Mouse (Mus musculus) megakaryocyte, embryonic 14.5 days (primary cell): ENCODE data around the gene Pecr. TPM values are rescaled to one million over a fixed set of nuclear protein-coding genes. Genes with fewer than 3 reads are reported as not detected.
A peak's percentile ranks its signal among the peaks of the same experiment; 100 is the strongest.

Source experiments
- H3K27me3 ChIP-seq: replicated peaks from 2 replicates; pipeline ENCODE3; 2012; ENCODE audit warnings: inconsistent platforms
- H3K36me3 ChIP-seq: replicated peaks from 2 replicates; pipeline ENCODE3; 2012; ENCODE audit warnings: low read length, inconsistent platforms, mixed read lengths
- H3K4me1 ChIP-seq: 2 replicates; pipeline ENCODE4 v1.6.1; 2012; ENCODE audit warnings: inconsistent platforms
- H3K4me3 ChIP-seq: replicated peaks from 2 replicates; pipeline ENCODE3; 2012; ENCODE audit warnings: moderate library complexity, mild to moderate bottlenecking, inconsistent platforms
- H3K9me3 ChIP-seq: 2 replicates; pipeline ENCODE4 v1.6.1; 2012; ENCODE audit warnings: inconsistent platforms
- FLI1 ChIP-seq: IDR thresholded peaks from 2 replicates; pipeline ENCODE4 v1.6.1; 2012; ENCODE audit warnings: low read length, inconsistent platforms, mixed read lengths
- GATA1 ChIP-seq: IDR thresholded peaks from 3 replicates; pipeline ENCODE4 v1.6.1; 2012; ENCODE audit warnings: mixed read lengths, low read length, inconsistent platforms, borderline replicate concordance
- polyA plus RNA-seq: library from polyadenylated mRNA; stranded (reverse); fragments of >175 nt; gene quantifications from 2 replicates; pipeline ENCODE4 v1.2.3, GENCODE M21; 2012; ENCODE audit warnings: low replicate concordance; ENCODE audit not compliant: insufficient read depth

Pecr gene
- polyA plus RNA-seq, 1 experiment = 3.8 TPM

- Histone ChIP-seq H3K36me3 (no peaks in the 10 kb centered on the region), H3K4me1 (peaks cover 22% of the 10 kb centered on the region), H3K9me3 (peaks cover 5% of the 10 kb centered on the region; the same call in 1 of the 2 replicates), H3K4me3 (peak overlapping the region; percentile 94), H3K27me3 (peaks cover 38% of the 10 kb centered on the region)
- TF ChIP-seq GATA1 = no peak
- TF ChIP-seq FLI1 = no peak
These were observed 58.9 kb downstream of the Pecr start for GRCm38 (mm10) chr1:72225054-72225718.

DNA sequence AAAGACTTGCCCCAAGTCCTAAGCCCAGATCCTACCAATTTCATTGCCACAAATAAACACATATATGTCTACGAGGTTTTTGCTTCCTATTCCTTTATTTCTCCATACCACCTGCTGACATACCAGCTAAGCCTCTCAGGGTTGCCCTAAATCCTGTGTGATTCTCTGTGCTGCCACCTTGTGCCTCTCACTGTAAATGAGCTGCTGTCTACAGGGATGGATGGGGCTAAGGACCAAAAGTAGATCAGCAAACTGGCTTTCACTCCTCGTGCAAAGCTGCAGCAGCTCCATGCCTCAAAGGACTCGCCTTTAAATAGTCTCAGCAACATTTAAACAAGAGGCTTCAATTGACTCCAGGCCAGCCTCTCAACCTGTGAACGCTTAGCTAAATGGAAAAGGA is 64.1 kb downstream of the Pecr start:
- H3K27me3 ChIP-seq = peaks cover 47% of the 10 kb centered on the region
- H3K4me3 ChIP-seq = no peak overlapping the region
- no peak for TF ChIP-seq FLI1
- no peak for TF ChIP-seq GATA1
- peaks cover 12% of the 10 kb centered on the region for H3K4me1 ChIP-seq
- no peaks in the 10 kb centered on the region for H3K36me3 ChIP-seq
- no peaks in the 10 kb centered on the region for H3K9me3 ChIP-seq

DNA sequence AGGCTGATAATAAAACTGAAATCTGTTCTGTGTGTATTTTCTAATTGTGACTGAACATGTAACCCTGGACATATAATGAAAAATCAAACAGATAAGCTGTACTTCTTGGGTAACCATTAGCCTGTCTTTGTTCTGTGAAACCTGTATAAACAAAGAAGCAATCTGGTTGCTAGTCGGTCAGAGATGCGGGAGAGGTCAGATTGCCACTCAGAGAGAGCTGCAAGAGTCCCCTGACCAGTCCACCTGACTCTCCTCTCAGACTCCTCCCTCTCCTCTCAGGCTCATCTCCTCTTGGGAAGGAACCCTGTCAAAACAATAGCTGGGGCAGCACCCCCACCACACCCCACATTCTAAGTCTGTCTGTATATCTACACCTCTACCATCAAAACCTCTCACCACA is 65.0 kb downstream of the Pecr start:
- TF ChIP-seq GATA1 (no peak), FLI1 (no peak)
- Histone ChIP-seq H3K4me1 (peaks cover 20% of the 10 kb centered on the region), H3K36me3 (no peaks in the 10 kb centered on the region), H3K4me3 (no peak overlapping the region), H3K9me3 (no peaks in the 10 kb centered on the region), H3K27me3 (peaks cover 45% of the 10 kb centered on the region)

DNA sequence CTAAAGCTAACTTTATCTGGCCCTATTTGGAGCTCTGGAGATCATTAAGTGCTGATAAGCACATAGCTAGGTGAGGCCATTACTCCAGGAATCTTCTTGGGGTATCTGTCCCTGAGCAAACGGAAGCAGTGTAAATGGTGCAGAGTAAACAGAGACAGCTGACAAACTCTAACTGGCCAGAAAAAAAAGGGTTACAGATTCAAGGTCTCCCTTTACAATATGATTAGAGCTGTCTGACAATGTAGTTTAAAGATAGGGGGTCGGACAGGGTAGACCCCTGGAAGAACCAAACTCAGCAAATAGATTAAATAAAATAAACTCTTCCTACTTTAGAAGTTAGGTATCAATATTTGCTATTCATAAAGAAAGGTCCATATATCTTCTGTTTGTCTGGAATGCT is 65.5 kb downstream of the Pecr start:
- H3K9me3 ChIP-seq = peaks cover under 1% of the 10 kb centered on the region; the same call in 1 of the 2 replicates

GRCm38 (mm10) chr1:72216761-72217160 is 67.4 kb downstream of the Pecr start:
- Histone ChIP-seq H3K4me3 (no peak overlapping the region), H3K4me1 (peaks cover 27% of the 10 kb centered on the region), H3K9me3 (peaks cover 3% of the 10 kb centered on the region; the same call in 1 of the 2 replicates), H3K27me3 (peaks cover 46% of the 10 kb centered on the region), H3K36me3 (no peaks in the 10 kb centered on the region)
- no peak for TF ChIP-seq FLI1
- no peak for TF ChIP-seq GATA1

More for the DNA sequence above, 65.5 kb downstream of the Pecr start:
- no peak for TF ChIP-seq GATA1
- TF ChIP-seq FLI1 = no peak
- Histone ChIP-seq H3K4me1 (peaks cover 20% of the 10 kb centered on the region), H3K27me3 (peaks cover 45% of the 10 kb centered on the region), H3K36me3 (no peaks in the 10 kb centered on the region), H3K4me3 (no peak overlapping the region)

GRCm38 (mm10) chr1:72215174-72215573 is 68.9 kb downstream of the Pecr start:
- TF ChIP-seq FLI1 = no peak
- TF ChIP-seq GATA1 = no peak
- H3K4me1 ChIP-seq = peaks cover 35% of the 10 kb centered on the region
- peaks cover 50% of the 10 kb centered on the region for H3K27me3 ChIP-seq
- peaks cover 3% of the 10 kb centered on the region; the same call in 1 of the 2 replicates for H3K9me3 ChIP-seq
- no peak overlapping the region for H3K4me3 ChIP-seq
- H3K36me3 ChIP-seq = no peaks in the 10 kb centered on the region

DNA sequence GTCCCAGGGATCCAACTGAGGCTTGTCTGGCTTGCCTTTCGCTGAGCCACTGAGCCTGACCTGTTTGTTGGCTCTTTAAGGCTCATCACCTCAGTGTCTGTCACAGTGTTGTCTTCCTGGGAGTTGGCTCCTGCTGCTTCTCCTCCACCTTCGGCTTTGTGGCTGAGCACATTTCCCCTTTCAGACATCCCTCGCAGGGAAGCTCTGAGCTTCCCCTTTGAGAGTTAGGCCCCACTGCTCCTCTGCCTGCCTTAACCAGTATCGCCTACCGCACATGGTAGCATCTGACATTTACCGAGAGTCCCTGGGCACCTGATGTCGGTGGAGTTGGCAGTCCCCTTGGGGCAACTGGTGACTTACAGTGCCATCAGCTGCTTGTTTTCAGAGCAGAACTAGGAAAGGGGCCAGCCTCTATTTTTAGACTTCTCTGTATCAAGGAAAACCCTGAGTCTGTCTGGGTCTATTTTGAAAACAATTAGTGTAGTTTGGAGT is 69.6 kb downstream of the Pecr start:
- peaks cover 50% of the 10 kb centered on the region for H3K27me3 ChIP-seq
- H3K4me1 ChIP-seq = peaks cover 31% of the 10 kb centered on the region
- H3K4me3 ChIP-seq = peak overlapping the region; percentile 69
- H3K9me3 ChIP-seq = peaks cover 3% of the 10 kb centered on the region; the same call in 1 of the 2 replicates
- no peak for TF ChIP-seq GATA1
- TF ChIP-seq FLI1 = no peak
- no peaks in the 10 kb centered on the region for H3K36me3 ChIP-seq

DNA sequence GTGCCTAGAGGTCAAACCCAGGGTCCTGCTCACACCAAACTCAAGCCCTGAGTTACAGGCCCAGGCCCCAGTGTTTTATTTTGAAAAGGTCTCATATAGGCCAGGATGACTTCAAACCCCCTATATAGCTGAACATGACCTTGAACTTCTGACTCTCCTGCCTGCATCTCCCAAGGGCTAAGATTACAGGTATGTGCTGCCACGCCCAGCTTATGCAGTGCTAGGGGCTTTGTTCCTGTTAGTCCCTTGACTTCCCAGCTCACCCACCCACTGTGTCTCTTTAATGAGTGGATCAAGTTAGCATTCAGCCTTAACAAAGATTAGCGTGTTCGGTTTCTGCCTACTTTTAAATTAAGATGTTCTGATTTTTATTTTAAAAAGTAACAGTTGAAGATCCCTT is 70.2 kb downstream of the Pecr start:
- Histone ChIP-seq H3K36me3 (no peaks in the 10 kb centered on the region), H3K4me1 (peaks cover 31% of the 10 kb centered on the region), H3K4me3 (no peak overlapping the region), H3K27me3 (peaks cover 50% of the 10 kb centered on the region), H3K9me3 (peaks cover 3% of the 10 kb centered on the region; the same call in 1 of the 2 replicates)
- TF ChIP-seq FLI1 = no peak
- TF ChIP-seq GATA1 = no peak

DNA sequence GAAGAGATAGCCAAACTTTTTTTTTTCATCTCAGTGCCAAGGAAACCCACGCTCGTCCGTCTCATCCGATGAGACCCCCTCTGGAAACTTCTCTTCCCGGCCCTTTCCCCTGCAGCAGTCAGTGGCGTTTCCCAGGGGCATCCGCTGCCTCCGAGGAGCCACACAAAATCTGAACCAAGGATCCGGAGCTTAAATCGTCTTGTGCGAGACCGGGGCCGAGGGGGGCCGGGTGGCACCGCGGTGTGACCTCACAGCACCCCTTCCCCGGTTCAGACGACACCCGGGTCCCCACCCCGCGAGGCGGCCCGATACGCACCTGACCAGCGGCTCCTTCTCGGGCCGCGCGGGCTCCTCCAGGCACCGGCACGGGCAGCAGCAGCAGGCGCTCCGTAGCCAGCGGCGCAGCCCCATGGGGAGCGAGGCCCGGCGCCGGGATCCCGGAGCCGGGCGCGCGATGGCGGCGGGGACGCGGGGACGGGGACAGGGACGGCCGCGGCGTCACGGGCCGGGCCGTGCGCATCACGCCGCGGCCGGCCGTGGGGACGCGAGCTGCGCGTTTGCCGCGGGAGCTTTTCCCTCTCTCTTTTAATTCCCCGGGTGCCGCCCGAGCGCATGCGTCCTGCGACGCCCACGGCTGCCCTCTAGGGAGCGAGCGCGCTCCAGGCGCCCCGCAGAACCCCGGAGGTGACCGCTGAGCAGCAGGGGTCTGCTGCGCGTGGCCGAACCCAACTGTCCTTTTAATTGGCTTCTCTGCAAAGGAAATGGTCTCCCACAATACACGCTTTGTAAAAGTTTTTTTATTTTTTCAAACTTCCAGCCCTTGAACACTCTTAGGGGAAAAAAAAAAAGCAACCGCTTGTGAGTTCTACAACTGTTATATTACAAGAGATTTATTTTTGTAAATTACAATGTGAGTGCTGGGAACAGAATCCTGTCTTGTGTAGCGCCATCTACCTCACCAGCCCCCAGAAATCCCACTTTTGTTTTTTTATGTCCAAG is 72.1 kb downstream of the Pecr start, which contains the start of gene Mreg:
Mreg (minus strand) TSS at position 607 of the 999 bp plus-strand sequence.
- peaks cover 49% of the 10 kb centered on the region for H3K27me3 ChIP-seq
- H3K36me3 ChIP-seq = no peaks in the 10 kb centered on the region
- TF ChIP-seq FLI1 = no peak
- no peak for TF ChIP-seq GATA1
- peaks cover 31% of the 10 kb centered on the region for H3K4me1 ChIP-seq
- H3K4me3 ChIP-seq = peak within 1 kb of the TSS; percentile 90
- peaks cover 3% of the 10 kb centered on the region; the same call in 1 of the 2 replicates for H3K9me3 ChIP-seq
